Mouse (Mus musculus): ENCODE measurements around the gene Thra.

DNA sequence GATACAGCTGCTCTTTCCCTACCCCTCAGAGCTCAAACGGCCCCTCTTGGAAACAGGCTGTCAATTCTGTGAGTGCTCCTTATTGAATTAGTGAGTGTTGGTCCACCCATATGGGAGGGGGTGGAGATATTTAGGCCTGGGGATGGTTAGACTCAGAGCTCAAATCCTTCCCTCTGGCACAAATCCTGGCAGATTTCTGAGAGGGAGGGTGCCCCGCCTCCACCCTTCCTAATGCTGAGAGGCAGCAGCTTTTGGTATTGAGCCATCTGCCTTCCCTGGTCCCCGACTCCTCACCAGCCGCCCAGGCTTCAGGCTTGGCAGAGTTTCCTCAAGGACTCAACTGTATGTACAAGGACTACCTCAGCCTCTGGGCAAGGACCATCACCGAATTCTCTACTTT, 9.3 kb upstream of the Thra start:
- TF ChIP-seq CTCF (IDR thresholded peaks at IDR 0.05; ENCODE audit: low read depth, low read length) = no peak
- no peak for TF ChIP-seq POLR2A (IDR thresholded peaks at IDR 0.05; ENCODE audit: borderline replicate concordance, low read depth, low read length)
